Comparison of ENCODE assay signal across 14 mouse cellular contexts in genomic region chr9:102868451-102868850, GRCm38 (mm10).
"Had no signal": no experiment of that assay in that cellular context is flagged by ENCODE, and none has a peak within 500 bp of the region (broad histone marks: within the 10 kb centered on the region; RNA-seq: fewer than 3 reads in every experiment).

No protein-coding gene starts in this region.

- DNase-seq: gastrocnemius, adult 2 months; gastrocnemius, postnatal 10 days; gastrocnemius, postnatal 25 days; heart, adult 18-20 months; heart, postnatal 10 days; heart, postnatal 4 days; kidney, adult 11 months; kidney, adult 2 months; kidney, adult 9 months; kidney, postnatal 14 days; kidney, postnatal 36 days; layer of hippocampus, adult 9-11 months; layer of hippocampus, postnatal 36 days; left cerebral cortex, postnatal 4 days had no signal
